Mouse (Mus musculus) heart, adult 2 months (tissue): Measurements from ENCODE around the gene Msi2. TPM values are rescaled to one million over a fixed set of nuclear protein-coding genes. Genes with fewer than 3 reads are reported as not detected.
A peak's percentile ranks its signal among the peaks of the same experiment; 100 is the strongest.

ENCODE experiments used
- DNase-seq, 2 experiments: peaks; one replicate each; pipeline ENCODE4 v3.0.0; 2021
- H3K27ac ChIP-seq: fragments of 200-600 bp; 2 replicates; pipeline ENCODE4 v1.8.1; 2022
- H3K27me3 ChIP-seq: fragments of 200-500 bp; 2 replicates; pipeline ENCODE4 v1.6.1; 2012; ENCODE audit warnings: mild to moderate bottlenecking, low read length, inconsistent platforms, mixed read lengths; ENCODE audit not compliant: control insufficient read depth, insufficient read depth
- H3K36me3 ChIP-seq: fragments of 200-500 bp; 2 replicates; pipeline ENCODE4 v1.6.1; 2012; ENCODE audit warnings: low read length, inconsistent platforms; ENCODE audit not compliant: control insufficient read depth, insufficient read depth
- H3K4me1 ChIP-seq: fragments of 200-500 bp; 2 replicates; pipeline ENCODE4 v1.6.1; 2011; ENCODE audit warnings: low read length; ENCODE audit not compliant: control insufficient read depth, insufficient read depth
- H3K4me3 ChIP-seq: fragments of 200-600 bp; 2 replicates; pipeline ENCODE4 v1.8.1; 2022
- H3K79me2 ChIP-seq: fragments of 200-500 bp; replicated peaks from 2 replicates; pipeline ENCODE4 v1.6.1; 2012; ENCODE audit warnings: mild to moderate bottlenecking, inconsistent platforms, low read length, moderate library complexity, mixed read lengths; ENCODE audit not compliant: control insufficient read depth, insufficient read depth
- H3K9ac ChIP-seq: fragments of 200-500 bp; 2 replicates; pipeline ENCODE4 v1.6.1; 2012; ENCODE audit warnings: low read depth, mild to moderate bottlenecking, control low read depth, inconsistent platforms, low read length, mixed read lengths
- CTCF ChIP-seq: fragments of 200-600 bp; IDR thresholded peaks from 2 replicates; pipeline ENCODE4 v1.8.1; 2022; ENCODE audit warnings: antibody characterized with exemption, mild to moderate bottlenecking, moderate library complexity
- EP300 ChIP-seq: fragments of 200-500 bp; IDR thresholded peaks from 2 replicates; pipeline ENCODE4 v1.6.1; 2011; ENCODE audit warnings: low read depth, low read length, control low read depth; ENCODE audit not compliant: insufficient read depth
- POLR2A ChIP-seq: fragments of 200-500 bp; IDR thresholded peaks from 2 replicates; pipeline ENCODE4 v1.6.1; 2011; ENCODE audit warnings: mild to moderate bottlenecking, low read depth, low read length, control low read depth; ENCODE audit not compliant: insufficient read depth
- whole genome bisulfite sequencing: fragments of 180-500 bp; shearing (Covaris S2); methylation state at CpG from one replicate; pipeline ENCODE4 v1.1.7; 2018; 5-methylcytosine and 5-hydroxymethylcytosine counted together
- intact Hi-C: fragments of 180-260 bp; cut with DNase I; formaldehyde crosslinking; loops from one replicate; pipeline ENCODE4 v1.15.1; 2025
- polyA plus RNA-seq: library from polyadenylated mRNA; depleted of rRNA; stranded (reverse); fragments of >200 nt; gene quantifications from 2 replicates; pipeline ENCODE4 v1.2.3, GENCODE M21; 2012
- total RNA-seq, 2 experiments: library from RNA; stranded (reverse); gene quantifications; 2 replicates each; pipeline ENCODE4 v1.2.3; 2021

The Msi2 gene
- total and polyA plus RNA-seq, 3 experiments: 42.5 to 208 (median 176) TPM

DNA sequence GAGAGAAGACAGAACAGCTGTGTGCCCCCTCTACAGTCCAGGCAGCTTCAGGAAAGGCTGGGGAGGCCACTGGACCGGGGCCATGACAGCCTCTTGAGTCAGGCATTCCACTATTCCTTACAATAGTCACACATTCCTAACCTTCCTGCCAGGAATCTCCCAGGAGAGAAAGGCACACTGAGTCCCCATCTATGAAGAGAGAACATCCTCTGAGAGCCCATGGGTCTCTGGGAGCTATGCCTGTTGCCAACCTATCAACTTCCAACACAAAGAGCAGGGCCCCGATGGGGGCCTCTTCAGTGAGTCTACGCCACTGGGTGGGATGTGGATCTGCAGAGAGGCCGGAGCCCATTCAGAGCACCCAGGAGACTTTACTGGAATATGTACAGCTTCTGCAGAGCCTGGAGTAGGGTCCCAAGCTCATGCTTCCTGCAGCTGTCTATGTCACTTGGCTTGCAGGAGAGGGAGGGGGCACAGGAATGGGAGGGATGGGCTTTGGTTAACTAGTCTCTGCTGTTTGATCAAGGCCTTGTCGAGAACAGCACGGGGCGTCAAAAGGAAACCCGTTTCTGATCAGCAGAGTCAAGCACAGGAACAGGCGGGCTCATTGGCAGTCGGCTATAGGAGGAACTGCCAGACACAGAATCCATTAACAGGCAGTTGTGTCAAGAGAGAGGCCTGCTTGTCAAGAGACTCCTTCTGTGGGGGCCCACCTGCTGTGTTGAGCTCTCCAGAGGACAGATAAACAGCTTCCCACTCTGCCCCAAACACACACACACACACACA is 193.3 kb downstream of the Msi2 start:
- peaks cover 29% of the 10 kb centered on the region for H3K36me3 ChIP-seq
- no peaks in the 10 kb centered on the region for H3K27me3 ChIP-seq
- H3K4me1 ChIP-seq: peaks cover 42% of the 10 kb centered on the region
- peak; percentile 72 to 81 for DNase-seq
- H3K27ac ChIP-seq: peak overlapping the region; percentile 84
- 8% methylated on average over 10 of the region's 10 CpGs for WGBS
- H3K79me2 ChIP-seq: no peaks in the 10 kb centered on the region
- H3K4me3 ChIP-seq: no peak overlapping the region
- intact Hi-C loops: loop anchor here (1.0 to 2.0 kb wide), 2 partner anchors 31 to 36 kb away; no protein-coding TSS in a partner anchor
- 0 out of 2 replicates have a peak overlapping the region, but pooled peaks have one; percentile 11 for H3K9ac ChIP-seq
- peak; percentile 97 for TF ChIP-seq EP300
- TF ChIP-seq POLR2A: no peak
- TF ChIP-seq CTCF: peak; percentile 39

- H3K79me2 ChIP-seq: no peaks in the 10 kb centered on the region
- DNase-seq: no peak
- no peak overlapping the region for H3K9ac ChIP-seq
- peaks cover 42% of the 10 kb centered on the region for H3K4me1 ChIP-seq
- TF ChIP-seq CTCF (no peak), EP300 (no peak), POLR2A (no peak)
- intact Hi-C loops: loop anchor here (1.0 to 2.0 kb wide), 2 partner anchors 32 to 36 kb away; no protein-coding TSS in a partner anchor
- H3K27ac ChIP-seq: peak overlapping the region; percentile 84
- H3K36me3 ChIP-seq: peaks cover 29% of the 10 kb centered on the region
- H3K27me3 ChIP-seq: no peaks in the 10 kb centered on the region
- no peak overlapping the region for H3K4me3 ChIP-seq
Measured at GRCm38 (mm10) chr11:88524437-88524789, 193.9 kb downstream of the Msi2 start.

DNA sequence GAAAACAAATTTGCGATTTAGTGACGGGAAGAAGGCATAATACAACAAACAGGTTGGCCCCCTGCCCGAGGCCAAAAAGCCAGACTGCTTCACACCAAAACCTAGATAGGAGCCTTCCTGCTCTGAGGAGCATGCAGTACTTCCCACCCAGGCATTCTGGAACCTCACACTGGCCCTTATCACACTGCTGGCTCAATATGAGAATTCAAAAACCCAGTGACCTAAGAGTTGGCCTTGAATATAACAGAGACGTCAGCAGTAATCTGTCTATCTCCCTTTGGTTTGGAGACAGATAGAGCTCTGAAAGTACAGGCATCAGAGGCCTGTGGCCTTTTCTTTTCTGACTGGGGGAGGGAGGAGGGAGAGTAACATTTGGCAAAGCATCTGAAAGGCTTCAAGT is 194.4 kb downstream of the Msi2 start:
- Histone ChIP-seq H3K4me3 (no peak overlapping the region), H3K9ac (no peak overlapping the region), H3K36me3 (peaks cover 29% of the 10 kb centered on the region), H3K27ac (peak overlapping the region; percentile 84), H3K4me1 (peaks cover 39% of the 10 kb centered on the region), H3K79me2 (no peaks in the 10 kb centered on the region), H3K27me3 (no peaks in the 10 kb centered on the region)
- intact Hi-C loops: loop anchor here (1.0 to 2.0 kb wide), 2 partner anchors 32 to 35 kb away; no protein-coding TSS in a partner anchor
- DNase-seq: peak; percentile 66 to 77
- 7% methylated on average over 4 of the region's 4 CpGs for WGBS
- no peak for TF ChIP-seq POLR2A
- no peak for TF ChIP-seq CTCF
- TF ChIP-seq EP300: 0 out of 2 replicates have a peak, but pooled peaks have one; percentile 54

DNA sequence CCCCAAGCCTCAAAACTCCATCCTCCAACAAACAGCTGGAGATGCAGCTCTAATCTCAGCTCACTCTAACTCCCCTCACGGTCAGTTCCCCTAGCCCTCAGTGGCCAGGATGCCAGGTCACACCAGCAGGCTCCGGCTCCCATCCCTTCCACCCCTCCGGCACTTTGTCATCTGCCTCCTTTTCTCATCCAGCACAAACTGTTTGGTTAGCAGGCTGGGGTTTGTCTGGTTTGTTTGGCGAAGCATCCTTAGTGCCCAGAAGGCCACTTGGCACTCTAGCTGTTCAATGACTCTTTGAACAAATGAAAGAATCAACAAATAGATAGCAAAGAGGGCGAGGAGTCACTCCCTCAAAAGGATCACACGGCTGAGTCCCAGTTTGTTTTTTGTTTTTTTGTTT is 194.8 kb downstream of the Msi2 start:
- 44% methylated on average over 6 of the region's 6 CpGs for WGBS
- intact Hi-C loops: no loop called here
- H3K9ac ChIP-seq: peak overlapping the region; percentile 6; the same call in 1 of the 2 replicates
- no peak overlapping the region for H3K4me3 ChIP-seq
- DNase-seq: no peak
- H3K27ac ChIP-seq: peak overlapping the region; percentile 84
- no peak for TF ChIP-seq CTCF
- no peak for TF ChIP-seq EP300
- TF ChIP-seq POLR2A: no peak
- H3K4me1 ChIP-seq: peaks cover 37% of the 10 kb centered on the region
- H3K36me3 ChIP-seq: peaks cover 27% of the 10 kb centered on the region
- no peaks in the 10 kb centered on the region for H3K79me2 ChIP-seq
- H3K27me3 ChIP-seq: no peaks in the 10 kb centered on the region

GRCm38 (mm10) chr11:88522114-88522513 is 196.2 kb downstream of the Msi2 start:
- H3K9ac ChIP-seq: no peak overlapping the region
- 49% methylated on average over 5 of the region's 5 CpGs for WGBS
- H3K79me2 ChIP-seq: no peaks in the 10 kb centered on the region
- H3K27me3 ChIP-seq: no peaks in the 10 kb centered on the region
- no peak for DNase-seq
- peaks cover 29% of the 10 kb centered on the region for H3K4me1 ChIP-seq
- TF ChIP-seq EP300 (no peak), CTCF (no peak), POLR2A (no peak)
- peaks cover 20% of the 10 kb centered on the region for H3K36me3 ChIP-seq
- intact Hi-C loops: no loop called here
- H3K4me3 ChIP-seq: no peak overlapping the region
- no peak overlapping the region for H3K27ac ChIP-seq
